Mouse (Mus musculus): ENCODE data around the gene Hmgb1.

DNA sequence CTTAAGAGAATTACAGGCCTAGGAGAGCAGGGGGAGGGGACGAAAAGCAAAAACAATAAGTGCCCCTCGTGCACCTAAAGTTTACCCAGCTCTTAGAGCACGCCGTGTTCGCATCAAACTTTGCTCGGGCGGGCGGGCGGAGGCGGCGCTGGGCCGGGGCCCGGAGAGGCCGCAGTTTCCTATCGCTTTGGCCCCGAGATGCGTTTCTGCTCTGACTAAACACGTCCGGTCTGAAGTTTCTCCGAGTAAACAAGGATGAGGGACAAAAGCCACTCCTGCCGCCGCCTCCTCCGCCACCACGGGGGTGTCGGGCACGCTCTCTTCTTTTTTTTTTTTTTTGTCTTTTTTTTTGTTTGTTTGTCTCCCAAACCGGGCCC, 133.1 kb downstream of the Hmgb1 start:
- TF ChIP-seq CTCF (IDR thresholded peaks at IDR 0.05; ENCODE audit: control insufficient read depth, insufficient read depth, insufficient replicate concordance, low read depth, low read length) (no peak), POLR2A (IDR thresholded peaks at IDR 0.05; ENCODE audit: control insufficient read depth, low read depth, low read length) (no peak)
